Mouse (Mus musculus) myocyte (in vitro differentiated cells): ENCODE measurements at regions not wholly inside any gene's neighbourhood (a gene's known extent, or its start where the extent isn't known, plus 50 kb on each side); places are given as distances from the start of the nearest gene placed in this dataset.
A peak's percentile ranks its signal among the peaks of the same experiment; 100 is the strongest.

Experiments
- H3K27me3 ChIP-seq: one replicate; pipeline ENCODE4 v1.6.1; 2011; ENCODE audit not compliant: control insufficient read depth, insufficient read depth, insufficient read length
- H3K36me3 ChIP-seq: one replicate; pipeline ENCODE4 v1.6.1; 2011; ENCODE audit not compliant: control insufficient read depth, insufficient read depth
- H3K4me2 ChIP-seq: one replicate; pipeline ENCODE4 v1.6.1; 2011; ENCODE audit warnings: low read depth, control low read depth
- H3K4me3 ChIP-seq: one replicate; pipeline ENCODE4 v1.5.1; 2011; ENCODE audit warnings: mild to moderate bottlenecking, control low read depth, moderate library complexity
- H3K79me2 ChIP-seq: one replicate; pipeline ENCODE4 v1.6.1; 2011; ENCODE audit not compliant: control insufficient read depth, insufficient read depth
- H3ac ChIP-seq: one replicate; pipeline ENCODE4 v1.6.1; 2011; ENCODE audit not compliant: control insufficient read depth, insufficient read length
- CEBPB ChIP-seq: IDR thresholded peaks from 2 replicates; pipeline ENCODE4 v1.6.1; 2011; ENCODE audit warnings: mild to moderate bottlenecking, moderate library complexity; ENCODE audit not compliant: poor library complexity, insufficient read depth, severe bottlenecking
- E2F4 ChIP-seq: IDR thresholded peaks from one replicate; pipeline ENCODE4 v1.6.1; 2011; ENCODE audit warnings: mild to moderate bottlenecking, control low read depth, moderate library complexity; ENCODE audit not compliant: insufficient read depth
- MAX ChIP-seq: IDR thresholded peaks from one replicate; pipeline ENCODE4 v1.6.1; 2011; ENCODE audit warnings: low read depth, mild to moderate bottlenecking, control low read depth
- MYOD1 ChIP-seq, 3 experiments: IDR thresholded peaks; one replicate each; pipeline ENCODE4 v1.6.1; 2011; ENCODE audit warnings: control low read depth in 2 of 3, low read depth in 2 of 3, mild to moderate bottlenecking in 2 of 3, moderate library complexity in 1 of 3; ENCODE audit not compliant: insufficient read length in 2 of 3, control insufficient read depth in 1 of 3
- MYOG ChIP-seq, 3 experiments: IDR thresholded peaks; one replicate each; pipeline ENCODE4 v1.6.1; 2011; ENCODE audit warnings: control low read depth in 2 of 3, low read depth in 2 of 3, mild to moderate bottlenecking in 2 of 3; ENCODE audit not compliant: insufficient read length in 2 of 3, control insufficient read depth in 1 of 3, insufficient read depth in 1 of 3
- POLR2A ChIP-seq: IDR thresholded peaks from one replicate; pipeline ENCODE4 v1.6.1; 2011; ENCODE audit warnings: low read depth, mild to moderate bottlenecking, control low read depth, moderate library complexity; ENCODE audit not compliant: insufficient read length
- POLR2AphosphoS2 ChIP-seq: IDR thresholded peaks from one replicate; pipeline ENCODE4 v1.6.1; 2011; ENCODE audit warnings: low read depth, control low read depth; ENCODE audit not compliant: insufficient read length
- REST ChIP-seq: IDR thresholded peaks from one replicate; pipeline ENCODE4 v1.6.1; 2011; ENCODE audit warnings: mild to moderate bottlenecking, control low read depth, moderate library complexity; ENCODE audit not compliant: insufficient read depth, insufficient read length
- SRF ChIP-seq: IDR thresholded peaks from one replicate; pipeline ENCODE4 v1.6.1; 2011; ENCODE audit warnings: low read depth; ENCODE audit not compliant: control insufficient read depth, insufficient read length
- TCF12 ChIP-seq: IDR thresholded peaks from one replicate; pipeline ENCODE4 v1.6.1; 2011; ENCODE audit warnings: mild to moderate bottlenecking, control low read depth; ENCODE audit not compliant: poor library complexity, insufficient read depth, severe bottlenecking
- TCF3 ChIP-seq: IDR thresholded peaks from one replicate; pipeline ENCODE4 v1.6.1; 2011; ENCODE audit warnings: low read depth, control low read depth; ENCODE audit not compliant: insufficient read length
- USF1 ChIP-seq: IDR thresholded peaks from one replicate; pipeline ENCODE4 v1.6.1; 2011; ENCODE audit warnings: low read depth, mild to moderate bottlenecking, control low read depth, moderate library complexity

DNA sequence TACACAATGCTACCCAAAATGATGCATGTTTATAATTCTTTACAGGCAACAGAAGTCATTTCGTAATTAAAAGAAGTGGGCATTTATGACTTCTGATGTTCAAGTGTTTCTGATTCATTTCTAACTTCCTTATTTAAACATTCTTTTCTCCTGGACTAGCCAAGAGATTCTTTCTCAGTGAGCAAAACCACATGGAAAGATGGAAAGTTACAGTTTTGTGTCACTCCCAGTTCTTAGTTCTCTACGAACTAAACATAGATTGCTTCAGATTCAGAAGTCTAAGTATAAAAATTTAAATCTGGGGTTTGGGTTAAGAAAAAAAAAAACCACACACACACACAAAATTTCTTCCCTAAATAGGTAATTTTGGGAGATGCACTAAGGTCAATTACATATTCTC lies 288.0 kb upstream of the Paip1 start:
- Histone ChIP-seq H3K4me3 (no peak overlapping the region), H3ac (no peak overlapping the region), H3K79me2 (no peaks in the 10 kb centered on the region), H3K4me2 (no peak overlapping the region), H3K27me3 (no peaks in the 10 kb centered on the region), H3K36me3 (no peaks in the 10 kb centered on the region)
- TF ChIP-seq MYOD1 (IDR thresholded peaks at IDR 0.05; ENCODE audit: control insufficient read depth in 1 of 3, insufficient read length in 2 of 3, low read depth in 2 of 3) (no peak), TCF3 (no peak), TCF12 (no peak), CEBPB (no peak), USF1 (no peak), E2F4 (no peak)

DNA sequence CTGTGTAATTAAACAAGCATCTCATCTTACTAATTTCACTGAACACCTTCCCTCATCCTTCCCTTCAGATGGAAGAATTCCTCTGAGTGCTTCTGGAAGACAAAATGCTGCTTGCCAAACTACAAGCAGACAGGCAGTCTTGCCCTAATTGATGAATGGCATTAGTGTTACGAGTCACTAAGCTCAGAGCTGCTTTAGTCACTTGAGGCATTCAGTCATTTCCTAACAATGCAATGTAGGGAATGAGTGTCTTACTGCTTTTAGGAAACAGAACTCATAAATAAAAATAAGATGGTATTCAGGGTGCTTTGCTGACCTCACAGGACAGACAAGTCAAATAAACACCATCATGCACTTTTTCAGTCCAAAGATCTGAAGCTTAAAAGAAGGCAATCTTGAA lies 285.1 kb upstream of the Paip1 start:
- Histone ChIP-seq H3K4me3 (no peak overlapping the region), H3K27me3 (no peaks in the 10 kb centered on the region), H3K36me3 (no peaks in the 10 kb centered on the region), H3K79me2 (no peaks in the 10 kb centered on the region), H3ac (no peak overlapping the region), H3K4me2 (peak overlapping the region; percentile 37)
- TF ChIP-seq MAX (no peak), USF1 (no peak), REST (no peak), TCF3 (no peak)

DNA sequence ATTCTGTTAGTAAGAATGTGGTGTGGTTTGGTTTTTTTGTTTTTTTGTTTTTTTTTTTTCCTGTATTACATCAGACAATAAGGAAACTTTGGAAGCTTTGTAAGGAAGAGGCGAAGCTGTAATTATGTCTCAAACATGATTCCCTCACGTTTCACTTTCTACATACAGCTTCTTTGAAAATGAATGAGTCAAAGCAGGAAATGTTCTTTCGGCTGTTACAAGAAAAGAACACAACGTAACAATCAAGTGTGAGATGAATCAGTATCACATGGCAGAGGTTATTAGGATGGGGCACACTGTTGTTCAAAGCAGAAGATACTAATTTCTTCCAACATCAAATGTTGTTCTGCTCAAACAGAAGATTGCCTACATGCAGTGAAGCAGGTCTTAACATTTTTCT lies 282.7 kb upstream of the Paip1 start:
- Histone ChIP-seq H3K4me3 (no peak overlapping the region), H3K79me2 (no peaks in the 10 kb centered on the region), H3K4me2 (peak overlapping the region; percentile 13), H3K36me3 (no peaks in the 10 kb centered on the region), H3K27me3 (no peaks in the 10 kb centered on the region), H3ac (no peak overlapping the region)
- TF ChIP-seq REST (no peak), TCF12 (no peak), SRF (no peak), USF1 (peak; percentile 26)

DNA sequence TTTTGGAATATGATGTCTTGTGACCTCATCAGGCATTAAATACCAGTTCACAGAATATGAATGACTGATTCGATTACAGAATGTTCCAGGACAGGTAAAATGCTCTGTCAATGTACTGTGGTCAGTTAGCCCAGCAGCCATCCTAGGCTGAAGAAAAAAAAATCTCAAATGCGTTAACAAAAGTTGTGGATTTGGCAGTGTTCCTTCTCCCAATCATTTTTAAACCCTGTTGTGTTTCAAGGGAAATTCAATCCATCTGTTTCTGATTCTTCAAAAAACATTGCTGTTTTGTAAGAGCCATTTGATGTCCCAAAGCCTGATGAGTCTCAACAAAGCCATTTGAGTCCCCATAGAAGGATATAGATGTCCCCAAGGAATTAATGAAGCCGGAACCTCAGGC lies 280.7 kb upstream of the Paip1 start:
- H3ac ChIP-seq, result no peak overlapping the region
- H3K4me2 ChIP-seq, result no peak overlapping the region
- no peaks in the 10 kb centered on the region for H3K27me3 ChIP-seq
- H3K4me3 ChIP-seq, result no peak overlapping the region
- no peaks in the 10 kb centered on the region for H3K79me2 ChIP-seq
- TF ChIP-seq SRF (no peak), POLR2A (no peak), E2F4 (no peak), MYOG (IDR thresholded peaks at IDR 0.05; ENCODE audit: control insufficient read depth in 1 of 3, insufficient read depth in 1 of 3, insufficient read length in 2 of 3, low read depth in 2 of 3) (no peak), CEBPB (no peak), MYOD1 (IDR thresholded peaks at IDR 0.05; ENCODE audit: control insufficient read depth in 1 of 3, insufficient read length in 2 of 3, low read depth in 2 of 3) (no peak), TCF12 (no peak), TCF3 (no peak)
- H3K36me3 ChIP-seq, result no peaks in the 10 kb centered on the region

GRCm38 (mm10) chr13:119149141-119149540 lies 279.3 kb upstream of the Paip1 start:
- Histone ChIP-seq H3ac (no peak overlapping the region), H3K79me2 (no peaks in the 10 kb centered on the region), H3K4me3 (no peak overlapping the region), H3K36me3 (no peaks in the 10 kb centered on the region), H3K4me2 (no peak overlapping the region), H3K27me3 (no peaks in the 10 kb centered on the region)
- no peak for TF ChIP-seq MYOG (IDR thresholded peaks at IDR 0.05; ENCODE audit: control insufficient read depth in 1 of 3, insufficient read depth in 1 of 3, insufficient read length in 2 of 3, low read depth in 2 of 3)
- TF ChIP-seq SRF, result no peak
- TF ChIP-seq CEBPB, result no peak
- no peak for TF ChIP-seq POLR2AphosphoS2
- no peak for TF ChIP-seq MAX
- TF ChIP-seq POLR2A, result no peak
- TF ChIP-seq REST, result no peak
- no peak for TF ChIP-seq TCF3
- no peak for TF ChIP-seq USF1
- TF ChIP-seq TCF12, result no peak
- TF ChIP-seq E2F4, result no peak
- TF ChIP-seq MYOD1 (IDR thresholded peaks at IDR 0.05; ENCODE audit: control insufficient read depth in 1 of 3, insufficient read length in 2 of 3, low read depth in 2 of 3), result no peak
